Mouse (Mus musculus): Measurements from ENCODE around the gene Bax. TPM values are rescaled to one million over a fixed set of nuclear protein-coding genes. Genes with fewer than 3 reads are reported as not detected.

The Bax gene
- polyA plus RNA-seq (2014; fragmentation: Illumina TruSeq; extraction: RNeasy Lipid Tissue Mini Kit (QIAGEN cat#74804)): 1.9 TPM

DNA sequence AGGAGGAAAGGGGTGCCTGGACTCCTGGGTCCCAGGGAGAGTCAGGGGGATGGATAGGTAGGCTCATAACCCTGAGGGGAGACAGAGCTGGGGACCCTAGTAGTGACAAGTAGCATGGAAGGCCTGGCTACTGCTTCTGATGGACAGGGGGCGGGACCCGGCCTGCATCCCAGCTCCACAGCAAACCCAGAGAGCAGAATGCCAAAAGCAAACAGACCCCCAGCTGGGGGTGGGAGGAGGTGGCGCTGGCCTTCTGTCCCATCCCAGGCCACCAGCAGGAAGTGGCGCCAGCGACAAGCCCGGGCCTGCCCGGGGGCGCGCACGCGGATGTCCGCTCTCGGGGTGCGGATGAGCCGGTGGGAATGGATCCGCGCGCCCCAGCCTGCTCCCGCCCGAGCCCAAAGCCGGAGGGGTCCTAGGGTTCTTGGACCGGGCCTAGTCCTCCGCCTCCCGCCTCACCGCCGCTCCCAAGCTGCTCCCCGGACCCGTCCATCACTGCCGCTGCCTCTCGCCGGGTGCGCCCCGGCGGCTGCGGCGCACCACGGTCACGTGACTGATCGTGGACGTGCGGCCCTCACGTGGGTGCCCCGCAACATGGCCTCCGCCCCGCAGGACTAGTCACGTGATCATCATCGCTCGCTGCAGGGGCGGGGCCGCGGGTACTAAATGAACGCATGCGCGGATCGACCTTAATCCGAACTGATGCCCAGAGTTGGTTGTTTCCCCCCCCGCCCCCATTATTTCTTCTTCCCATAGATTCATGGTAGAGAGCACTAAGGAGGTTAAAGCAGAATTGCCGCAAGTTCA lies at the start of gene Bax:
Gene Bax (minus strand): TSS at position 616 of the 807 bp plus-strand sequence.

DNA sequence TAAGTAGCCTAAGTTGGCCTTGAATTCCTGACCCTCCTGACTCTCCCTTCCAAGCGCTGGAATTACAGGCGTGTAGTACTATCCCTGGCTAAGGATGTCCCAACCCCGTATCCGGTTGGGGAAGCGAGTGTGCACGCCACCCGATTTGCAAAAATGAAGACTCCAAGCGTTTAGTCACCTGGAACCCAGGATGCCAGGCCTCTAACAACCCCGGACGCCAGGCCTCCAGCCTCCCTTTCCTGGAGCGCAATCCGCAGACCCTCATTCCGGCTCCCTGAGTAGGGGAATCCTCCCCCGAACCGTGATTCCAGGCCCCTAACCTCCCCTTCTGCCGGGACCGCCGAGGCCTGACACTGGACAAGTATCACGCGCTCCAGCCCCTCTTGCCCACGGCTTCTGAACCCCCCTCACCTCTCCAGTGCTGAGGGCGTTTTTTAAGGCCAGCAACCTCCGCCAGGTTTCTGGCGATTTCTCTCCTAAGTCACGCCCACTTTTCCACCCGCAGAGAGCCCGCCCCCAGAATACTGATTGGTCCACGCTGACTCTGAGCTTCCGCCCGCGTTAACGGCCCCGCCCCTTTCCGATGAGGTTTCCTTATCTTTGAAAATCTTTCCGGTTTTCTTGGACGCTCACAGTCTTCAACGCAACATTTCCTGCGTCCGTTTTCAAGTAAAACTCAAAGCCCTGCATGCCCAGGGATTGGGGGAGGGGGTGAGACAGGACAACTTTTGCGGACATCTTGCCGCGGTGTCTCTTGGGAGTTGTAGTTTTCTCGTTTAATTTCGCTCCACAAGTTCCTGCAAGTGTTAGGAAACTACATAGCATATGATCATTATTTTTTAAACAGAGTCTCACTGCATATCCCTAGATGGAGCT lies 43.5 kb upstream of the Bax start, which contains the start of gene Nucb1:
Gene Nucb1 (minus strand): TSS at position 495 of the 876 bp plus-strand sequence.

DNA sequence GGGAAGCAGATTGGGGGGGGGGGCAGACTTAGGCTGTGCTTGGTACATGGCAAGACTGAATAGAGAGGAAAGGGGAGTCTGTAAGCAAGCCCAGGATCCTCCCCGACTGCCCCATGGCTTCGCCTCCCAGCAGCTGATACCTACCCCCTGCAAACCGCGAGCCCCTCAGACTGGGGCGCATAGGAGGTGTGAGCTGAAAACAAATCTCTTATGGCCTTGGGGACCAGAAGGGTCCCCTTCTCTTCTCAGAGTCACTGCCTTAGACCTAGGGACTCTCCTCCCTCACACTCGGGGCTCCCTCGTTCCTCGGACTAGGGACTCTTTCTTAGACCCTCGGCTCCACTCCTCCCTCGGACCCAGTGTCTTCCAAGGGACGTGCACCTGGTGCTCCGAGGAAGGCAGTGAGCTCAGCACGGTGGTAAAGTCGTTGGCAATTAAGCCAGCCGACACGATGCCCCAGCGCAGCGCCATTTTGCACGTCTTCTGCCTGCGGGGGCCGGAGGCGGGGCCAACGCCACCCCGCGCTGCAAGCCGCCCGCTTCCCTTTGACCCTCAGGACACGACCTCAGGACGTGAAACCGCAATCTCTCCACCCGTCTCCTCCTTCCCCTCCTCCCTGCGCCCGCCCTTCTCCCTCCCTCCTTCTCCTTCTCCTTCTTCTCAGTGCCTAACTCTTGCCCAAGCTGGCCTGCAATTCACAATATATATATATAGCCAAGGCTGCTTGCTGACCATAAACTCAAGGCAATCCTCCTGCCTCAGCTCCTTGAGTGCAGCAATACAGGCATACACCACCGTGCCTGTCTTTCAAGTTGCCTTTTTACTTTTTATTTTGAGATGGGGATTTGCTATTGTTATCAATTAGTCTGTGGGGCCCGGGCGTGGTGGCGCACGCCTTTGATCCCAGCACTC lies 21.9 kb upstream of the Bax start, which contains the start of gene Dhdh:
Gene Dhdh (minus strand): TSS at position 513 of the 912 bp plus-strand sequence.

DNA sequence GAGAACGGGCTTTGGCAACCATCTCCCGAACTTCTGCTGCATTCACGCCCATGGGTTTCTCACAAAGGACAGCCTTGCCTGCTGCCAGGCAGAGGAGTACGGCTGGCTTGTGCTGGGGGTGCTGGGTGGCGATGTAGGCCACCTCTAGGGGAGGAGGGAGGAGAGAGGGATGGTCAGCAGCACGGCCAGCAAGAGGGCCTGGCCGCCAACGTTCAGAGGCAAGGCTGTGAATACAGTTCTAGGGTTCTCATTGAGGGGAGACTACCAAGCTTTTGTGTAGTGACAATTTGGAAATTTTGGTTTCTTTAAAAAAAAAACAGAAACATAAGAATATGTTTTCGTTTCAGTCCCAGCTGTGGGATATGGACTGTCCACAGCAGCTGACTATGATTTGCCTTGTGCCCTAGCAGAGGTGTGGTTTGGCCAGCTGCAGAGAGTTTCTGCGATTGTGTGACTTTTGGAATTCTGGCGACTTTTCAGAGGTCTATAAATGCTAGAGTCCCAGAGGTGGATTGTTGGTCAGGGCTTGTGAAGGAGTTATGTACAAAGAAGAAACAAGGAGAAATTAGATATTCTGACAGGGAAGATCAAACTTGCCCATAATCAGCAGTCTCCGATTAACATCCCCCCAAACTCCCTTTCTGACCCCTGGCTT lies 20.2 kb upstream of the Bax start, which contains the start of gene Gm45808:
Gene Gm45808 (minus strand): TSS at position 51 of the 655 bp plus-strand sequence.

DNA sequence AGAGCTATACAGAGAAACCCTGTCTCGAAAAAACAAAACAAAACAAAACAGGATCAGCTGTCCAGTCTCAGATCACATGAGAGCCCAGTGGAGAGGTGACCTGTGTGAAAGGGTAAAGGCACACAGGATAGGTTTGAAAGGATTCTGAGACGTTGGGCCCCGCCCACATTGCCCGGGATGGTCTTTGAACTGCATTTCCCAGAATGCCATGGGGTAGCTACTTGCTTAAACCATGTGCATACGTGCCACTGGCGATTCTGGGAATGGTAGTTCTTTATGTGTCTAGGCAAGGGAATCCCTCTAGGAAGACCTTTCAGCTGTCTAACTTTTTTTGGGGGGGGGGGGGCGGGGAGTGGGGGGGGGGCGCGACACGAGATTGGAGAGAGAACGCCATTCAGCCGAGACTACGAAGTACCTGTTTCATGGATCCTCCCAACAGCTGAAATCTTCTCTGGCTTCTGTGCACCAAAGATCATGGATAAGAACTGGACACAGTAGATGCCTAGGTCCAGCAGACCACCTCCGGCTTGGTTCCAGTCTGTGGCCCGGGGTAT lies 14.8 kb upstream of the Bax start, which contains the start of gene Tulp2:
Gene Tulp2 (plus strand): TSS at position 504 of the 554 bp plus-strand sequence.

DNA sequence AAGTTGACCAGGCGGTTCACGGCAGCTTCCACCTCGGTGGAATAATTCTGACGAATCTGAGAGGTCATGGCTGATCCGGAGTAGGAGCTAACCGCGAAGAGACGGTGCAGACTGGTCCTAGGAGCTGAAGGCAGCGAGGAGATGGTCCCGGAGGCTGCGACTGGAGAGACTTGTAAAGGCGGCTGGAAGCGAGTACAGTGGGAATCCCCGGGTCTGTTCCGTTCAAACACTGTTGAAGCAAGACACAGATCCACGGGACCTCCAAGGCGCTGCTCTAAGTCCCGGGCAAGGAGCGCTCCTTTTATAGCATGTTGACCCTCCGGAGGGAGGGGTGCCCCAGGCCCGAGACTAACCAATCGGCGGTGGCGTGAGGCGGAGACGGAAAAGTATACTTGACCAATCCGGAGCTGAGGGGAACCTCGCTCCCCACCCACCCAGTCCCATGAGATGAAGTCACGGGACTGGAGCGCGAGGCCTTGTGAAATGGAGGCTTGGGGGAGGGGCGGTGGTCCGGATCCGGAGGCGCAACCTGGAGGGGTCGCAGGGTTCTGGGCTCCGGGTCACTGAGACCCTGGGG lies 7.0 kb downstream of the Bax start, which contains the start of gene Ftl1:
Gene Ftl1 (minus strand): TSS at position 321 of the 577 bp plus-strand sequence.

DNA sequence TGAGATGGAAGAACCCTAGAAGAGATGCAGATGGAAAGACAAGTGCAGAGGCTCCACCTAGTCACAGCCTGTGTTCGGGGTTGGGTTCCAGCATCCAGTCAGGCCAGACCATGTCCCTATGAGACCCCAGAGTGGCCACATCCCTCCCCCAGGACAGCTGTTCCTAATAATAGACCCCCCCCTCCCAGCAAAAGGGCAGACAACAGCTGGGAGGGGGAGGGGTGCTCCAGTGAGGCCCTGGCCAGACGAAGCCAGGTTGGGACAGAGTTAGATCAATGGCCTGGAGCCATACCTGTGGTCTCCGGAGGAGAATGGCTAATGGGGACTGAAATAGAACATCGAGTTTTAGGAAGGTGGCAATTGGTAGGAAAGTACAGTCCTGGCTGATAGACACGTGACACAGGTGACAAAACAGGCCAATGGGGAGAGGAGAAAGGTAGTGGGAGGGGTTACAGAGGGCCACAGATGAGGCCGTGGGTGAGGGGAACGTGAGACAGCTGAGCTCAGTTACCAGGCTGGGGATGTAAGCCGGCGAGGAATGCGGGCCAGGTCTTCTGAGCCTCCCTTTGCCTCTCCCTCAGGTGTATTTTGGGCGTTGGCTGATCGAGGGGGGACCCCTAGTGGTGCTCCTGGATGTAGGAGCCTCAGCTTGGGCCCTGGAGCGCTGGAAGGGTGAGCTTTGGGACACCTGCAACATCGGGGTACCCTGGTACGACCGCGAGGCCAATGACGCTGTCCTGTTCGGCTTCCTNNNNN lies 29.0 kb downstream of the Bax start, which contains the start of gene Ruvbl2:
Gene Ruvbl2 (minus strand): TSS at position 576 of the 756 bp plus-strand sequence.

DNA sequence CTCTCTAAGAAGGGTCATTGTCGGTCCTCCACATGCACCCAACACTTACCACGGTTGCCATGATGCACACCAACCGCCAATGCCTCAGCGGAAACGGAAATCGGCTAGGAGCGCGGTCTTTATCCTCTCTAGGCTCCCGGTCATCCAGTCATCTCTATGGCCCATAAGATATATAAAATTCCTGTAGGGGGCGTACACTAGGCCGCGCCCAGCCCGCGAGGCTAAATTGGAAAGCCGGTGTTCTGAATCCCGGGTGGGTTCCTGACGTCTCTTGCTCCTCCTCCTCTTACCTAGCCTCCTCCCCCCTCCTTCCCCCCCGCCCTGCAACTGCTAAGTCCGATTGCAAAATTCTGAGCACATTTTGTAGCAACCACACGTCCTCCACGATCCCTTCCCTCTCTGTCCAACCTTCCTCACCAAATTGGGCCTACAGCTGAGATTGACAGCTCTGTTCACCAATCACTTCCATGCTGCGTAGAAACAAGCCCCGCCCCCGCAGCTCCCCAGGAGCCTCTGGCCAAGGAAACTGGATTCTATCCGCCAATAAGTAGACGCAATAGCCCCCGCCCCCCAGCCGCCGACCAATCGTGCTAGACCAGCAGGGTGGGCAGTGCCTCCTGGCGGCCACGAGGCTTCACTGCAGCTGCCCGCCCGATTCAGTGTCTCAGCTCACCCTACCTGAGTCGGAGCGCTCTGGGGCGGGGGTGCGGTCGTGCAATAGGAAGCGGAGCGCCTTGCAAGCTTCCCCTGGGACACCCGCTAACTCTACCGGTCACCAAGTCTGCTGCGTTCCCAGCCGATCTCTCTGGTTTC lies 32.3 kb downstream of the Bax start, which contains the start of gene Gys1:
Gene Gys1 (plus strand): TSS at position 642 of the 813 bp plus-strand sequence.

DNA sequence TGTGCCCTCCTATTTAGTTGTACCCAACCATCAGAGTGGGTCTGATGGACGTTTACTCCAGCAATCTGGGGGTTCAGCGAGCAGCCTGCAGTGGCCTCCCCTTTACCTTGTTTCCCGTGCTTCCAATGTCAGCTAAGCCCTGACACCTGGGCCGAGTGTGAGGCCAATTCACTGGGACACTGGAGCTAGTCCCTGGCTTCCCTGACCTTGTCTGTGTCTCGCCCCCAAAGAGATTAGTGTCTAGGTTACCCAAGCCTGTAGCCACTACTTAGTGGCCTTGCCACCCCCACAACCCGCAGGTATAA lies 46.1 kb downstream of the Bax start, which contains the start of gene Lhb:
Gene Lhb (plus strand): TSS at position 206 of the 305 bp plus-strand sequence.

DNA sequence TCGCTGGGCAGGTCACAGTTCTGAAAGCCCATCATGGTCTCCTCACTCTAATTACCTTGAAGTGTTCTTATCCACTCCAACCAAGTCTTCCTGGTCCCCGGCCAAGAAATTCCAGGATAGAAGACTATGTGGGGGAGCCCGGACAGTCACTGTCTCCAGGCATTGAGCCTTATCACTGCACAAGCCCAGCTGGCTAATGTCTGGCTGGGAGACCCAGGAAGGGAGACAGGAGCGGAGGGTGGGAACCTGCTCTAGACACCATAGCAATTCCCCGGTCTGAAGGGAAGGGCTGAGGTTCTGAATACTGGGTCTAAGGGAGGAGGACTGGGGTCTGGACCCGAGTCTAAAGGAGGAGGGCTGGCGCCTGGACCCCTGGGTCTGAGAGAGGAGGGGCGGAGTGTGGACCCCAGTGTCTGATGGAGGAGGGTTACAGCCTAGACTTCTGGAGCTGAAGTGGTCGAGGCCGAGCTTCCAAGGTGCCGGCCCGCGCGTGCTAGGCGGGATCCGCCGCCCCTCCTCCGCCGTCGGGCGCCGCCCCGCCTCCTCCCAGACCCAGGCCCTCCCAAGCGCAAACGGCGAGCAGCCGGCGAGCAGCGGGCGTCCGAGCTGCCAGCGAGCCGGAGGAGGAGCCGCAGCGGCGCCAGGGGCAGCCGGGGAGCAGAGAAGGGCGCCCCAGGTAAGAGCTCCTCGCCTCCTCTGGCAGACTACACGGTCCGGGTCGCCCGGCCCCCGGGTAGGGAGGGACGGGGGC lies 53.4 kb downstream of the Bax start, which contains the start of gene Ntf5:
Gene Ntf5 (plus strand): TSS at position 583 of the 751 bp plus-strand sequence.

Other genes with a start within 250 kb of the Bax start
- gene Cd37, start 227.8 kb downstream of the Bax start, polyA plus RNA-seq (2014; fragmentation: Illumina TruSeq; extraction: RNeasy Lipid Tissue Mini Kit (QIAGEN cat#74804)): not detected
- not detected for gene Slc6a16, start 225.8 kb downstream of the Bax start, polyA plus RNA-seq (2014; fragmentation: Illumina TruSeq; extraction: RNeasy Lipid Tissue Mini Kit (QIAGEN cat#74804))
- not detected for gene Slc6a21, start 189.4 kb downstream of the Bax start, polyA plus RNA-seq (2014; fragmentation: Illumina TruSeq; extraction: RNeasy Lipid Tissue Mini Kit (QIAGEN cat#74804))
- 0.46 TPM for gene Trpm4, start 133.1 kb downstream of the Bax start, polyA plus RNA-seq (2014; fragmentation: Illumina TruSeq; extraction: RNeasy Lipid Tissue Mini Kit (QIAGEN cat#74804))
- 0.31 TPM for gene Hrc, start 131.6 kb downstream of the Bax start, polyA plus RNA-seq (2014; fragmentation: Illumina TruSeq; extraction: RNeasy Lipid Tissue Mini Kit (QIAGEN cat#74804))
- not detected for gene Ppfia3, start 99.9 kb downstream of the Bax start, polyA plus RNA-seq (2014; fragmentation: Illumina TruSeq; extraction: RNeasy Lipid Tissue Mini Kit (QIAGEN cat#74804))
- not detected for gene Lin7b, start 96.3 kb downstream of the Bax start, polyA plus RNA-seq (2014; fragmentation: Illumina TruSeq; extraction: RNeasy Lipid Tissue Mini Kit (QIAGEN cat#74804))
- 78.5 TPM for gene Snrnp70, start 71.2 kb downstream of the Bax start, polyA plus RNA-seq (2014; fragmentation: Illumina TruSeq; extraction: RNeasy Lipid Tissue Mini Kit (QIAGEN cat#74804))
- gene Kcna7, start 61.2 kb downstream of the Bax start, polyA plus RNA-seq (2014; fragmentation: Illumina TruSeq; extraction: RNeasy Lipid Tissue Mini Kit (QIAGEN cat#74804)): not detected
- 2.6 TPM for gene Ntf5, start 53.2 kb downstream of the Bax start, polyA plus RNA-seq (2014; fragmentation: Illumina TruSeq; extraction: RNeasy Lipid Tissue Mini Kit (QIAGEN cat#74804))
- not detected for gene Lhb, start 46.1 kb downstream of the Bax start, polyA plus RNA-seq (2014; fragmentation: Illumina TruSeq; extraction: RNeasy Lipid Tissue Mini Kit (QIAGEN cat#74804))
- gene Gys1, start 32.1 kb downstream of the Bax start, polyA plus RNA-seq (2014; fragmentation: Illumina TruSeq; extraction: RNeasy Lipid Tissue Mini Kit (QIAGEN cat#74804)): 4.5 TPM
- 2.1 TPM for gene Ruvbl2, start 28.8 kb downstream of the Bax start, polyA plus RNA-seq (2014; fragmentation: Illumina TruSeq; extraction: RNeasy Lipid Tissue Mini Kit (QIAGEN cat#74804))
- 0.88 TPM for gene Ftl1, start 7.0 kb downstream of the Bax start, polyA plus RNA-seq (2014; fragmentation: Illumina TruSeq; extraction: RNeasy Lipid Tissue Mini Kit (QIAGEN cat#74804))
- gene Tulp2, start 15.0 kb upstream of the Bax start, polyA plus RNA-seq (2014; fragmentation: Illumina TruSeq; extraction: RNeasy Lipid Tissue Mini Kit (QIAGEN cat#74804)): 2.3 TPM
- gene Gm45808, start 19.9 kb upstream of the Bax start, polyA plus RNA-seq (2014; fragmentation: Illumina TruSeq; extraction: RNeasy Lipid Tissue Mini Kit (QIAGEN cat#74804)): not detected
- 28.5 TPM for gene Dhdh, start 21.9 kb upstream of the Bax start, polyA plus RNA-seq (2014; fragmentation: Illumina TruSeq; extraction: RNeasy Lipid Tissue Mini Kit (QIAGEN cat#74804))
- 55.5 TPM for gene Nucb1, start 43.5 kb upstream of the Bax start, polyA plus RNA-seq (2014; fragmentation: Illumina TruSeq; extraction: RNeasy Lipid Tissue Mini Kit (QIAGEN cat#74804))
- gene Ppp1r15a, start 59.4 kb upstream of the Bax start, polyA plus RNA-seq (2014; fragmentation: Illumina TruSeq; extraction: RNeasy Lipid Tissue Mini Kit (QIAGEN cat#74804)): 2.3 TPM
- gene Plekha4, start 59.4 kb upstream of the Bax start, polyA plus RNA-seq (2014; fragmentation: Illumina TruSeq; extraction: RNeasy Lipid Tissue Mini Kit (QIAGEN cat#74804)): 0.43 TPM
- not detected for gene Hsd17b14, start 88.0 kb upstream of the Bax start, polyA plus RNA-seq (2014; fragmentation: Illumina TruSeq; extraction: RNeasy Lipid Tissue Mini Kit (QIAGEN cat#74804))
- gene Bcat2, start 103.3 kb upstream of the Bax start, polyA plus RNA-seq (2014; fragmentation: Illumina TruSeq; extraction: RNeasy Lipid Tissue Mini Kit (QIAGEN cat#74804)): 2.1 TPM
- gene Fgf21, start 148.6 kb upstream of the Bax start, polyA plus RNA-seq (2014; fragmentation: Illumina TruSeq; extraction: RNeasy Lipid Tissue Mini Kit (QIAGEN cat#74804)): not detected
- gene Fut1, start 150.4 kb upstream of the Bax start, polyA plus RNA-seq (2014; fragmentation: Illumina TruSeq; extraction: RNeasy Lipid Tissue Mini Kit (QIAGEN cat#74804)): not detected
- gene Izumo1, start 154.9 kb upstream of the Bax start, polyA plus RNA-seq (2014; fragmentation: Illumina TruSeq; extraction: RNeasy Lipid Tissue Mini Kit (QIAGEN cat#74804)): not detected
- not detected for gene Rasip1, start 160.6 kb upstream of the Bax start, polyA plus RNA-seq (2014; fragmentation: Illumina TruSeq; extraction: RNeasy Lipid Tissue Mini Kit (QIAGEN cat#74804))
- 0.51 TPM for gene Mamstr, start 173.1 kb upstream of the Bax start, polyA plus RNA-seq (2014; fragmentation: Illumina TruSeq; extraction: RNeasy Lipid Tissue Mini Kit (QIAGEN cat#74804))
- 0.94 TPM for gene Fut2, start 199.5 kb upstream of the Bax start, polyA plus RNA-seq (2014; fragmentation: Illumina TruSeq; extraction: RNeasy Lipid Tissue Mini Kit (QIAGEN cat#74804))
- not detected for gene Ntn5, start 217.1 kb upstream of the Bax start, polyA plus RNA-seq (2014; fragmentation: Illumina TruSeq; extraction: RNeasy Lipid Tissue Mini Kit (QIAGEN cat#74804))
- gene Sec1, start 227.5 kb upstream of the Bax start, polyA plus RNA-seq (2014; fragmentation: Illumina TruSeq; extraction: RNeasy Lipid Tissue Mini Kit (QIAGEN cat#74804)): not detected
- gene Car11, start 232.9 kb upstream of the Bax start, polyA plus RNA-seq (2014; fragmentation: Illumina TruSeq; extraction: RNeasy Lipid Tissue Mini Kit (QIAGEN cat#74804)): not detected
- 10.6 TPM for gene Dbp, start 238.2 kb upstream of the Bax start, polyA plus RNA-seq (2014; fragmentation: Illumina TruSeq; extraction: RNeasy Lipid Tissue Mini Kit (QIAGEN cat#74804))
- 1.6 TPM for gene Rpl18, start 248.6 kb upstream of the Bax start, polyA plus RNA-seq (2014; fragmentation: Illumina TruSeq; extraction: RNeasy Lipid Tissue Mini Kit (QIAGEN cat#74804))